Mouse (Mus musculus) ES-Bruce4 (cell line): Measurements from ENCODE around the gene Plcg1.

ENCODE experiments used
- CTCF ChIP-seq: IDR thresholded peaks from one replicate; pipeline ENCODE4 v1.8.1; 2011; ENCODE audit warnings: low read depth, low read length
- EP300 ChIP-seq: IDR thresholded peaks from 2 replicates; pipeline ENCODE4 v1.6.1; 2011; ENCODE audit warnings: low read depth, low read length; ENCODE audit not compliant: insufficient read depth

DNA sequence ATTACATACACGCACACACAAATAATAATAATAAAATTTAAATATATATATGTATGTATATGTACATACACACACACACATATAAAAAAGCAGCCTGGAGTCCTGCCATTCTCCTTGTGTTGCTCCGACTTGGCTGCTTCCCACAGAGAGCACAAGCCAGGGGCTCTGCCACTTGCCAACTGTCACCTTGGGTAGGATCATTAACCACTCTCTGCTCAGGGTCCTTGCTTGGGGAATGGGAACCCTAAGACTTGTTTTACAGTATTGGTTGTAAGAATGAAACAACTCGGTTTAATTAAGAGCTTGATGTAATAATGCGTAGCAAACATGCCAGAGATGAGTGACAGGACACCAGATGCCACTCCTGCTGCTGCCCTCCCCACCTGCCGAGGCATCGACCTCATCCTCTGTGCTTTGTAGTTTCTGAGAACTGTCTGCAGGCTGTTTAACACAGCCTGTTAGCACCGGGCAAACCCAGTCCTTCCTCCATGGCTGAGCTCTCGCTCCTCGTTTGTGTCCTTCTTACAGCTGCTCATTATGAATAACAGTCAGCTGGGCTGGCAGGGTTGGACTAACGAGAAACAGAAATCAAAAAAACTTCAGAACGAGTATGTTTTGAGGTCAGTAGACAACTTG is 9.5 kb downstream of the Plcg1 start:
- TF ChIP-seq CTCF (no peak), EP300 (no peak)
